Mouse (Mus musculus): ENCODE results near the gene Tmpo. TPM values are rescaled to one million over a fixed set of nuclear protein-coding genes. Genes with fewer than 3 reads are reported as not detected.

The Tmpo gene
- total RNA-seq, 2 experiments from 2014 or later, result 32.1 to 35.0 TPM

GRCm38 (mm10) chr10:91166890-91167289 is 14.2 kb downstream of the Tmpo start:
- intact Hi-C loops (cut with DNase I), result no loop called here
- peak; percentile 62 to 65 for DNase-seq (ENCODE audit: low spot score in 2 of 2)

GRCm38 (mm10) chr10:91165850-91166249 is 15.3 kb downstream of the Tmpo start:
- DNase-seq (ENCODE audit: low spot score in 2 of 2), result no peak
- intact Hi-C loops (cut with DNase I), result no loop called here

- intact Hi-C loops (cut with DNase I), result no loop called here
Measured at GRCm38 (mm10) chr10:91164491-91164890, 16.6 kb downstream of the Tmpo start.

GRCm38 (mm10) chr10:91162511-91163163 is 18.5 kb downstream of the Tmpo start:
- intact Hi-C loops (cut with DNase I), result no loop called here
- DNase-seq (ENCODE audit: low spot score in 2 of 2), result no peak

More at GRCm38 (mm10) chr10:91164491-91164890, 16.6 kb downstream of the Tmpo start:
- no peak for DNase-seq (ENCODE audit: low spot score in 2 of 2)

- no peak for DNase-seq (ENCODE audit: low spot score in 2 of 2)
- intact Hi-C loops (cut with DNase I), result no loop called here
Measured at GRCm38 (mm10) chr10:91162077-91162476, 19.0 kb downstream of the Tmpo start.

- intact Hi-C loops (cut with DNase I), result no loop called here
- no peak for DNase-seq (ENCODE audit: low spot score in 2 of 2)
Measured at GRCm38 (mm10) chr10:91161006-91161405, 20.1 kb downstream of the Tmpo start.

- intact Hi-C loops (cut with DNase I), result no loop called here
- DNase-seq (ENCODE audit: low spot score in 2 of 2), result no peak
Measured at GRCm38 (mm10) chr10:91158442-91158841, 22.7 kb downstream of the Tmpo start.

GRCm38 (mm10) chr10:91156338-91156737 is 24.8 kb downstream of the Tmpo start:
- intact Hi-C loops (cut with DNase I), result no loop called here
- DNase-seq (ENCODE audit: low spot score in 2 of 2), result no peak

GRCm38 (mm10) chr10:91153894-91154503 is 27.1 kb downstream of the Tmpo start:
- DNase-seq (ENCODE audit: low spot score in 2 of 2), result no peak
- intact Hi-C loops (cut with DNase I), result no loop called here

GRCm38 (mm10) chr10:91145413-91145812 is 35.7 kb downstream of the Tmpo start:
- intact Hi-C loops (cut with DNase I), result no loop called here
- no peak for DNase-seq (ENCODE audit: low spot score in 2 of 2)

GRCm38 (mm10) chr10:91143313-91144230 is 37.5 kb downstream of the Tmpo start:
- intact Hi-C loops (cut with DNase I), result loop anchor here (5.0 kb wide), 1 partner anchor 71 kb away; no protein-coding TSS in a partner anchor
- no peak for DNase-seq (ENCODE audit: low spot score in 2 of 2)

GRCm38 (mm10) chr10:91142654-91143191 is 38.4 kb downstream of the Tmpo start:
- intact Hi-C loops (cut with DNase I), result loop anchor here (5.0 kb wide), 1 partner anchor 70 kb away; no protein-coding TSS in a partner anchor
- DNase-seq (ENCODE audit: low spot score in 2 of 2), result no peak

- DNase-seq (ENCODE audit: low spot score in 2 of 2), result peak; percentile 15 to 65
- intact Hi-C loops (cut with DNase I), result loop anchor here (5.0 kb wide), 1 partner anchor 69 kb away; no protein-coding TSS in a partner anchor
Measured at GRCm38 (mm10) chr10:91141564-91141963, 39.6 kb downstream of the Tmpo start.

GRCm38 (mm10) chr10:91139148-91139766 is 41.9 kb downstream of the Tmpo start:
- DNase-seq (ENCODE audit: low spot score in 2 of 2), result no peak
- intact Hi-C loops (cut with DNase I), result loop anchor here (5.0 kb wide), 1 partner anchor 77 kb away; no protein-coding TSS in a partner anchor

GRCm38 (mm10) chr10:91138317-91138716 is 42.8 kb downstream of the Tmpo start:
- intact Hi-C loops (cut with DNase I), result loop anchor here (5.0 kb wide), 1 partner anchor 76 kb away; no protein-coding TSS in a partner anchor
- DNase-seq (ENCODE audit: low spot score in 2 of 2), result no peak

- DNase-seq (ENCODE audit: low spot score in 2 of 2), result no peak
- intact Hi-C loops (cut with DNase I), result loop anchor here (5.0 kb wide), 1 partner anchor 75 kb away; no protein-coding TSS in a partner anchor
Measured at GRCm38 (mm10) chr10:91137400-91137799, 43.7 kb downstream of the Tmpo start.

- intact Hi-C loops (cut with DNase I), result loop anchor here (5.0 kb wide), 1 partner anchor 73 kb away; no protein-coding TSS in a partner anchor
- no peak for DNase-seq (ENCODE audit: low spot score in 2 of 2)
Measured at GRCm38 (mm10) chr10:91135302-91135972, 45.7 kb downstream of the Tmpo start.

- DNase-seq (ENCODE audit: low spot score in 2 of 2), result no peak
- intact Hi-C loops (cut with DNase I), result no loop called here
Measured at GRCm38 (mm10) chr10:91131565-91131964, 49.5 kb downstream of the Tmpo start.
